Mouse (Mus musculus) lung, adult 2 months (tissue): Measurements from ENCODE around the gene Dydc1. TPM values are rescaled to one million over a fixed set of nuclear protein-coding genes. Genes with fewer than 3 reads are reported as not detected.

Source experiments
- DNase-seq: peaks from one replicate; pipeline ENCODE4 v3.0.0; 2022
- H3K4me1 ChIP-seq: fragments of 200-500 bp; 2 replicates; pipeline ENCODE4 v1.6.1; 2011; ENCODE audit warnings: low read length; ENCODE audit not compliant: control insufficient read depth, insufficient read depth
- H3K4me3 ChIP-seq: fragments of 200-500 bp; replicated peaks from 2 replicates; pipeline ENCODE3; 2011; ENCODE audit warnings: low read depth, mild to moderate bottlenecking, control low read depth, low read length; ENCODE audit errors: extremely low read depth
- CTCF ChIP-seq: fragments of 200-500 bp; IDR thresholded peaks from 2 replicates; pipeline ENCODE4 v1.5.1; 2011; ENCODE audit warnings: mild to moderate bottlenecking, low read length, control low read depth; ENCODE audit not compliant: insufficient read depth
- POLR2A ChIP-seq: fragments of 200-500 bp; IDR thresholded peaks from 2 replicates; pipeline ENCODE4 v1.6.1; 2011; ENCODE audit warnings: low read depth, mild to moderate bottlenecking, control low read depth, low read length, borderline replicate concordance; ENCODE audit errors: extremely low read depth
- WGBS: fragments of 180-500 bp; shearing (Covaris S2); methylation state at CpG from one replicate; pipeline ENCODE4 v1.1.7; 2018; 5-methylcytosine and 5-hydroxymethylcytosine counted together
- polyA plus RNA-seq: library from polyadenylated mRNA; depleted of rRNA; stranded (reverse); fragments of >200 nt; gene quantifications from 2 replicates; pipeline ENCODE4 v1.2.3, GENCODE M21; 2012

The Dydc1 gene
- polyA plus RNA-seq, 1 experiment = 0.19 TPM

GRCm38 (mm10) chr14:41090777-41091176 lies 18.1 kb downstream of the Dydc1 start:
- no peak overlapping the region for H3K4me3 ChIP-seq
- no peaks in the 10 kb centered on the region for H3K4me1 ChIP-seq
- WGBS = 42% methylated on average over 8 of the region's 8 CpGs
- DNase-seq = peak; percentile 21
- TF ChIP-seq CTCF (peak; percentile 25; the same call in 1 of the 2 replicates), POLR2A (no peak)

DNA sequence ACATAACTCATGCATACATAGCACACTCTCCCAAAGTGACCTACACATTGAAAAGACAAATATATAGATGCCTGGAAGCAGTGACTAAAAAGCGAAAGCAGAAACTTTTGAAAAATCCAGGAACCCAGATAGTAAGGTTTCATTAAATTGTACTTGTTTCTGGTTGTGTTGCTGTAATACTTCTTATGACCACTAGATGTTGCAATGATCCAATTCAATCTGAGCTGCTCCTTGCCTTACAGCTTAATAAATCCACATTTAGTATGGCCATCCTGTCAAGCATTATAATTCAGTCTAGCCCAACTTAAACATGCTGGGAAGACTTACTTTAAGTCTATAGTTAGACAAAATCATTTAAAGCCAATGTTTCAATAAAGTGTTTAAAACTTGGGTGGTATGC lies 21.4 kb downstream of the Dydc1 start:
- DNase-seq = no peak
- TF ChIP-seq POLR2A (no peak), CTCF (peak; percentile 58)
- no peak overlapping the region for H3K4me3 ChIP-seq
- WGBS = 47% methylated on average over 1 of the region's 1 CpGs
- H3K4me1 ChIP-seq = no peaks in the 10 kb centered on the region

- Histone ChIP-seq H3K4me1 (no peaks in the 10 kb centered on the region), H3K4me3 (no peak overlapping the region)
- 78% methylated on average over 3 of the region's 3 CpGs for WGBS
- TF ChIP-seq CTCF (no peak), POLR2A (no peak)
- no peak for DNase-seq
These were observed 23.7 kb downstream of the Dydc1 start for GRCm38 (mm10) chr14:41096296-41096860.

GRCm38 (mm10) chr14:41098726-41099125 lies 26.0 kb downstream of the Dydc1 start:
- Histone ChIP-seq H3K4me3 (no peak overlapping the region), H3K4me1 (no peaks in the 10 kb centered on the region)
- 96% methylated on average over 1 of the region's 1 CpGs for WGBS
- no peak for TF ChIP-seq CTCF
- TF ChIP-seq POLR2A = no peak
- DNase-seq = no peak

- Histone ChIP-seq H3K4me1 (no peaks in the 10 kb centered on the region), H3K4me3 (no peak overlapping the region)
- DNase-seq = no peak
- no peak for TF ChIP-seq POLR2A
- WGBS = 55% methylated on average over 3 of the region's 3 CpGs
These were observed 28.0 kb downstream of the Dydc1 start for GRCm38 (mm10) chr14:41100712-41101111.

DNA sequence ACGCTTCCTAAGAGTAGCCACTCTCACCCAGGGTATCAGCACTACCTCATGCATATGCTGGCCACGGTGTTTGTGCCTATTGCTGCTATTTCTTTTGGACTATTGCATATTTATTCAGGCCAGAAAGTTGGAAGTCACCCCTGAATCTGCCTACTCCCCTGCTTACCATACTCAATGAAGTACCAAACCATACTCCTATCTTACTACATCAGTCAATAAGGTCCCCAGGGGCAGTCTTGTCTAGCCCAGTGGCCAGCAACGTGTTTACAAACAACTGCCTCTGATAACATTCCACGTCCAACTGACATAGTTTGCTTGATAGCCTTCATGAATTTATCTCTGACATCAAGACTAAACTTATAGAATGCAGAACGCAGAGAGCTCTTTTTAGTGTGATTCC lies 28.5 kb downstream of the Dydc1 start:
- Histone ChIP-seq H3K4me1 (no peaks in the 10 kb centered on the region), H3K4me3 (no peak overlapping the region)
- 73% methylated on average over 5 of the region's 5 CpGs for WGBS
- TF ChIP-seq POLR2A (no peak), CTCF (no peak)
- no peak for DNase-seq

GRCm38 (mm10) chr14:41102269-41102668 lies 29.6 kb downstream of the Dydc1 start:
- TF ChIP-seq CTCF = no peak
- TF ChIP-seq POLR2A = no peak
- Histone ChIP-seq H3K4me1 (no peaks in the 10 kb centered on the region), H3K4me3 (no peak overlapping the region)
- 31% methylated on average over 2 of the region's 2 CpGs for WGBS
- DNase-seq = no peak

- H3K4me3 ChIP-seq = peak within 1 kb of the TSS; percentile 8
- TF ChIP-seq POLR2A (no peak), CTCF (no peak)
- DNase-seq = peak; percentile 49
- no peaks in the 10 kb centered on the region for H3K4me1 ChIP-seq
- WGBS = 47% methylated on average over 10 of the region's 10 CpGs
These were observed 32.2 kb downstream of the Dydc1 start, which contains the start of gene Mat1a for GRCm38 (mm10) chr14:41104853-41105444. TSS of gene Mat1a (plus strand) at chr14:41105035.

DNA sequence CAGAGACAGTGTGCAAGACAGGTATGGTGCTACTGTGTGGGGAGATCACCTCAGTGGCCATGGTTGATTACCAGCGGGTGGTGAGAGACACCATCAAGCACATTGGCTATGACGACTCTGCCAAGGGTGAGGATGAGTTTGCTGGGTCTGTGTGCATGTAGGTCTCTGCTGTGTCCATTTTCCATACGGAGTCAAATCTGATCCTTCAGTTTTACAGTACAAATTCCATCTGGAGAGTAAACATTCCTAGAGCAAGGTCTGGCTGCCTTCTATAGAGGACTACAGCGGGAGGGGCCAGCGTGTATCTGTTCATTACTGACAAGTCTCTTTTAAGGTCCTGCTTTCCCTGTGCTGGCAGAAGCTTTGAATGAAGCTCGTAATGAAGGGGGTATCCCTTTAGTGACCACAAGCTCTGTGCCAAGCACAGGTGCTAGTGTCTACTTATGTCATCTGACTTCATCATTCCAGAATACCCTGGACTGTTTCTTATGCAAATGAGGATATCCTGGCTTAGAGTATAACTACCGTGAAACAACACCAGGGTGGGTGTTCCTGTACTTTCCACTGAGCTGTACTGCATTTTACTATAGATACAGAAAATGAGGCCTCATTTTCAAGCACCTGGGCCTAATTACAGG lies 38.4 kb downstream of the Dydc1 start:
- DNase-seq = no peak
- Histone ChIP-seq H3K4me3 (no peak overlapping the region), H3K4me1 (no peaks in the 10 kb centered on the region)
- 75% methylated on average over 7 of the region's 7 CpGs for WGBS
- TF ChIP-seq POLR2A = no peak

- TF ChIP-seq POLR2A (no peak), CTCF (no peak)
- DNase-seq = no peak
- 70% methylated on average over 4 of the region's 4 CpGs for WGBS
- no peak overlapping the region for H3K4me3 ChIP-seq
- no peaks in the 10 kb centered on the region for H3K4me1 ChIP-seq
These were observed 40.2 kb downstream of the Dydc1 start for GRCm38 (mm10) chr14:41112944-41113343.

GRCm38 (mm10) chr14:41116271-41116670 lies 43.6 kb downstream of the Dydc1 start:
- no peak for TF ChIP-seq CTCF
- no peak for TF ChIP-seq POLR2A
- Histone ChIP-seq H3K4me3 (no peak overlapping the region), H3K4me1 (no peaks in the 10 kb centered on the region)
- no peak for DNase-seq
- WGBS = 78% methylated on average over 3 of the region's 3 CpGs
